Mouse (Mus musculus) lung, embryonic 16.5 days (tissue): ENCODE measurements around the gene Pip4k2a. TPM values are rescaled to one million over a fixed set of nuclear protein-coding genes. Genes with fewer than 3 reads are reported as not detected.
A peak's percentile ranks its signal among the peaks of the same experiment; 100 is the strongest.
"Not testable (repeated sequence)": the region's sequence is repeated elsewhere in the genome, so short reads cannot be mapped to it uniquely, and the experiment has no call there.

ENCODE experiments used
- ATAC-seq: fragments of 200-750 bp; cut with Nextera tagmentation; 2 replicates; pipeline ENCODE4 v1.8.0; 2017; ENCODE audit warnings: low read depth, mild to moderate bottlenecking, moderate library complexity
- H3K27ac ChIP-seq: fragments of 300-500 bp; sonication (generic); 2 replicates; pipeline ENCODE4 v1.5.1; 2014; ENCODE audit warnings: mild to moderate bottlenecking, control low read depth, low read length
- H3K27me3 ChIP-seq: fragments of 300-500 bp; sonication (generic); 2 replicates; pipeline ENCODE4 v1.6.1; 2014; ENCODE audit warnings: low read depth, low read length, mixed read lengths; ENCODE audit not compliant: control insufficient read depth, insufficient read depth
- H3K36me3 ChIP-seq: fragments of 300-500 bp; sonication (generic); 2 replicates; pipeline ENCODE4 v1.6.1; 2014; ENCODE audit warnings: low read length; ENCODE audit not compliant: control insufficient read depth, insufficient read depth
- H3K4me1 ChIP-seq: fragments of 300-500 bp; sonication (generic); replicated peaks from 2 replicates; pipeline ENCODE4 v1.6.1; 2014; ENCODE audit warnings: low read length, mixed read lengths; ENCODE audit not compliant: control insufficient read depth, insufficient read depth
- H3K4me2 ChIP-seq: fragments of 300-500 bp; sonication (generic); 2 replicates; pipeline ENCODE4 v1.6.1; 2014; ENCODE audit warnings: low read depth, low read length, control low read depth
- H3K4me3 ChIP-seq: fragments of 300-500 bp; sonication (generic); 2 replicates; pipeline ENCODE4 v1.5.1; 2014; ENCODE audit warnings: mild to moderate bottlenecking, low read length, control low read depth
- H3K9ac ChIP-seq: fragments of 300-500 bp; sonication (generic); 2 replicates; pipeline ENCODE4 v1.6.1; 2014; ENCODE audit warnings: low read length, control low read depth
- H3K9me3 ChIP-seq: fragments of 300-500 bp; sonication (generic); 2 replicates; pipeline ENCODE4 v1.6.1; 2016; ENCODE audit warnings: low read length; ENCODE audit not compliant: control insufficient read depth
- WGBS: fragments of 180-500 bp; shearing (Covaris S2); extraction: QIAGEN DNeasy Blood & Tissue Kit; methylation state at CpG from one replicate; pipeline ENCODE4 v1.1.7; 2014; 5-methylcytosine and 5-hydroxymethylcytosine counted together
- polyA plus RNA-seq: library from polyadenylated mRNA; unstranded; fragments of >200 nt; fragmentation: Nextera tagmentation; extraction: Ambion mirVana; gene quantifications from 2 replicates; pipeline ENCODE4 v1.2.1, GENCODE M21; 2015

Gene Pip4k2a
- 6.7 and 7.4 TPM in 2 replicates for polyA plus RNA-seq

GRCm38 (mm10) chr2:18998054-18998478, at the start of gene Pip4k2a, which contains the start of gene 4930426L09Rik:
Gene Pip4k2a (minus strand): TSS chr2:18998126.
Gene 4930426L09Rik (plus strand): TSS chr2:18998343.
- H3K4me2 ChIP-seq, result peak within 1 kb of the TSS; percentile 72
- no peaks in the 10 kb centered on the region for H3K9me3 ChIP-seq
- H3K4me1 ChIP-seq, result peaks cover 14% of the 10 kb centered on the region
- H3K27ac ChIP-seq, result peak within 1 kb of the TSS; percentile 70
- H3K9ac ChIP-seq, result peak within 1 kb of the TSS; percentile 78
- H3K36me3 ChIP-seq, result no peaks in the 10 kb centered on the region
- no peaks in the 10 kb centered on the region; the same call in 1 of the 2 replicates for H3K27me3 ChIP-seq
- WGBS, result 0% methylated on average over 42 of the region's 66 CpGs
- peak within 1 kb of the TSS; percentile 76 for H3K4me3 ChIP-seq
- peak; percentile 98 for ATAC-seq

DNA sequence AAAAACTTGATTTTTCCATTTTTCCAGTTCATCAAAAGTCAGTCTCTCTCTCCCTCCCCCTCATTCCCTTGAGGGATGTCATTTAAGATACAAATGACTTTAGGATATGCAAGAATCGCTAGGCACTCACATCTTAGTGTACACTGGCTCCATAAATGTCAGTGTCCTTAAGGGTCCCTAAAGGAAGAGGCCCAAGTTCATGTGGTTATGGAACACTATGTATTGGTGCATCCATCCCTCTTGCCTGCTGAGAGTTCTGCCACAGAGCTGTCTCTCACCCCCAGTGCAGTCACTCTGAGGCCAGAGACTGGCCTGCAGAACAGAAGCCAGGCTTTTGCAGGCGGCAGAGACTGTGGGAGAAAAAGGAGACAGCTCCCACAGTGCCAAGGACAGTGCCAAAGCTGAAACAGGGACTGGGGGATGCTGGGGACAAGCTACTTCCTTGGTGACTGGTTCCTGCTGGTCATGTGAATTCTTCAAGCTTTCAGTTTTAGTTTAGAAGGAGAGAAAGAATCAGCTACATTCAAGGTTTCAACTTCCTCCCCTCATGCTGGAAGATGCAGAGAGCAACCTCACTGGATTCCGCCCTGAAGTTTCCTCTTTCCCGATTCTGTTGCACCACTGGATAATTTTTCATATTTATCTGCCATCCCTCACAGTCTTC, 40.1 kb upstream of the Pip4k2a start:
- Histone ChIP-seq H3K9me3 (no peaks in the 10 kb centered on the region), H3K27ac (peak overlapping the region; percentile 57), H3K36me3 (no peaks in the 10 kb centered on the region), H3K4me2 (0 out of 2 replicates have a peak overlapping the region, but pooled peaks have one; percentile 2), H3K9ac (peak overlapping the region; percentile 32), H3K4me1 (peaks cover 8% of the 10 kb centered on the region), H3K27me3 (no peaks in the 10 kb centered on the region), H3K4me3 (no peak overlapping the region)
- 46% methylated on average over 4 of the region's 4 CpGs for WGBS
- ATAC-seq, result peak; percentile 59

DNA sequence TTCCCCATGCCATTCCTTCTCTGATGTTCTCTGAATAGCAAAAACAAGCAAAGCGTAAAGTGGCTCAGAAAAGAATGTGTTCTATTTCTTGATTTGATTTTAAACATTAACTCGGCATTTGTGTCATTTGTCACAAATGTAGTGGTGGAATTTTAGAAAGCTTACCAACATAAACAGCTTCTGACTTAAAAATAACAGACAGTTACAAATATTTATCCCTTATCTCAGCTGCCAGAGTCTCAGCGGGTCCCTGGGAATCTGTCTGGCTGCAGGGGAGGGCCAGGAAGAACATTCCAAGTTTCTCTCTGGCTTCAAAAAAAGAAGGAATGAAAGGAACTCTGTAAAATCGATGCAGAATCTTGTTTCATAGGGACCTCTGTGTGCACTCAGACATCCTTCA, 39.5 kb upstream of the Pip4k2a start:
- Histone ChIP-seq H3K9me3 (no peaks in the 10 kb centered on the region), H3K9ac (no peak overlapping the region), H3K4me2 (no peak overlapping the region), H3K4me3 (no peak overlapping the region), H3K4me1 (peaks cover 8% of the 10 kb centered on the region), H3K27ac (no peak overlapping the region), H3K36me3 (no peaks in the 10 kb centered on the region), H3K27me3 (no peaks in the 10 kb centered on the region)
- ATAC-seq, result peak; percentile 52; the same call in 1 of the 2 replicates
- WGBS, result 19% methylated on average over 4 of the region's 4 CpGs

GRCm38 (mm10) chr2:19024807-19025206, 26.9 kb upstream of the Pip4k2a start:
- no peak overlapping the region for H3K4me2 ChIP-seq
- no peak for ATAC-seq
- WGBS, result 67% methylated on average over 2 of the region's 2 CpGs
- H3K9ac ChIP-seq, result no peak overlapping the region
- no peaks in the 10 kb centered on the region for H3K27me3 ChIP-seq
- H3K9me3 ChIP-seq, result no peaks in the 10 kb centered on the region
- no peak overlapping the region for H3K4me3 ChIP-seq
- no peaks in the 10 kb centered on the region for H3K36me3 ChIP-seq
- H3K4me1 ChIP-seq, result no peaks in the 10 kb centered on the region
- no peak overlapping the region for H3K27ac ChIP-seq

- no peak overlapping the region for H3K27ac ChIP-seq
- no peaks in the 10 kb centered on the region for H3K27me3 ChIP-seq
- no peaks in the 10 kb centered on the region for H3K4me1 ChIP-seq
- ATAC-seq, result no peak
- 62% methylated on average over 2 of the region's 2 CpGs for WGBS
- no peak overlapping the region for H3K4me3 ChIP-seq
- no peaks in the 10 kb centered on the region for H3K9me3 ChIP-seq
- no peak overlapping the region for H3K9ac ChIP-seq
- H3K36me3 ChIP-seq, result no peaks in the 10 kb centered on the region
- no peak overlapping the region for H3K4me2 ChIP-seq
Measured at GRCm38 (mm10) chr2:19018034-19018433, 20.1 kb upstream of the Pip4k2a start.

DNA sequence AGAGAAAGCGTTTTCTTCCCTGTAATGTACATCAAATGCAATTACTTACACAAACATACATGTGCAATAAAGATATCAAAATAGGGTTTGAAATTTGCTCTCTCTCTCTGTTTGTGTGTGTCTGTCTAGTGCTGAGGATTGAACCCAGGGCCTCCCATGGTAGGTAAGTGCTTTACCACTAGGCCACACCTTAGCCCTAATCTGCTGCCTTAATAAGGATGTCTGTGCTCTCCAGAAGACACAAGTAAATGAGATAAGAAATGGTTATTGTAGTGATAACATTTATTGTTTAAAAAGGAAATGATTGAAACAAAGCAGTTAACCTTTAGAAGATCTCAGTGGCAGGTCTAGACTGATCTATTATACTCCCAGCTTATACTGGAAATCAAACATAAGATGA, 18.9 kb upstream of the Pip4k2a start:
- no peak for ATAC-seq
- H3K4me3 ChIP-seq, result no peak overlapping the region
- H3K27ac ChIP-seq, result no peak overlapping the region
- H3K9me3 ChIP-seq, result no peaks in the 10 kb centered on the region
- no peaks in the 10 kb centered on the region for H3K4me1 ChIP-seq
- 34% methylated on average over 1 of the region's 1 CpGs for WGBS
- H3K4me2 ChIP-seq, result no peak overlapping the region
- no peak overlapping the region for H3K9ac ChIP-seq
- H3K36me3 ChIP-seq, result no peaks in the 10 kb centered on the region
- H3K27me3 ChIP-seq, result no peaks in the 10 kb centered on the region

GRCm38 (mm10) chr2:19016348-19016747, 18.4 kb upstream of the Pip4k2a start:
- Histone ChIP-seq H3K9me3 (no peaks in the 10 kb centered on the region), H3K27ac (no peak overlapping the region), H3K36me3 (no peaks in the 10 kb centered on the region), H3K27me3 (no peaks in the 10 kb centered on the region), H3K4me2 (no peak overlapping the region), H3K9ac (no peak overlapping the region), H3K4me3 (no peak overlapping the region), H3K4me1 (no peaks in the 10 kb centered on the region)
- WGBS, result 67% methylated on average over 5 of the region's 5 CpGs
- ATAC-seq, result no peak

GRCm38 (mm10) chr2:19011443-19011842, 13.5 kb upstream of the Pip4k2a start:
- H3K9ac ChIP-seq, result no peak overlapping the region
- no peaks in the 10 kb centered on the region for H3K4me1 ChIP-seq
- ATAC-seq, result no peak
- H3K4me3 ChIP-seq, result no peak overlapping the region
- H3K36me3 ChIP-seq, result no peaks in the 10 kb centered on the region
- H3K9me3 ChIP-seq, result no peaks in the 10 kb centered on the region
- no peaks in the 10 kb centered on the region for H3K27me3 ChIP-seq
- WGBS, result 65% methylated on average over 6 of the region's 6 CpGs
- H3K27ac ChIP-seq, result no peak overlapping the region
- no peak overlapping the region for H3K4me2 ChIP-seq

DNA sequence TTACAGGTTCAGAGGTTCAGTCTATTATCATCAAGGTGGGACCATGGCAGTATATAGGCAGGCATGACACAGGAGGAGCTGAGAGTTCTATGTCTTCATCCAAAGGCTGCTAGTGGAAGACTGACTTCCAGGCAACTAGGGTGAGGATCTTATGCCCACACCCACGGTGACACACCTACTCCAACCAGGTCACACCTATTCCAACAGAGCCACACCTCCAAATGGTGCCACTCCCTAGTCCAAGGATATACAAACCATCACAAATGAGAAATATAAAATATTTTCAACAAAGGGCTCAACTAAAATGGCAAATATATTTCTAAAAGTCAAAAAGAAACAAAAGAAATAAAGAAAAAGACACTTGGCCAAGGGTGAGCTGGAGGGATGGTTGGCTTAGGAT, 12.6 kb upstream of the Pip4k2a start:
- not testable (repeated sequence) for ATAC-seq, H3K27ac ChIP-seq, H3K4me1 ChIP-seq, H3K9me3 ChIP-seq, H3K36me3 ChIP-seq, H3K27me3 ChIP-seq, H3K9ac ChIP-seq, H3K4me2 ChIP-seq, H3K4me3 ChIP-seq
- 50% methylated on average over 1 of the region's 1 CpGs for WGBS
